Mouse (Mus musculus): ENCODE measurements around the gene Lkaaear1. TPM values are rescaled to one million over a fixed set of nuclear protein-coding genes. Genes with fewer than 3 reads are reported as not detected.
A peak's percentile ranks its signal among the peaks of the same experiment; 100 is the strongest.

Gene Lkaaear1
- total and polyA plus RNA-seq, 2 experiments from 2014 or later: not detected

DNA sequence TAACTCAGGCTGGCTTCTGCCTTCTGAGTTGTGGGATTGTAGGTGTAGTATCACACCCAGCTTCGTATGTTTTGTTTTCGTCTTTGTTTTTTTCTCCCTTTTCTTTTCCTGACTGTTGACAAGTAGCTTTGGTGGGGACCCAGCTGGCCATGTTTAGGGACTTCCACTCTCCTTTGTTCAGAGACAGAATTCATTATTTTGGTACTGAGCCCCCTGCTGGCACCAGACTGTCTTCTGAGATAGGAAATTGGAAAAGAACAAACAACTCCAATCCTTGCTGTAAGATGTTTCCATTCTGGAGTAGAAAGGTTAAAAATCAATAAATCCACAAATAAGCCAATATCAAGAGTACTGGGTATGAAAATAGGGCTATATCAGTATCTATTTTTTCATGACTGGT, 21.8 kb downstream of the Lkaaear1 start:
- no peak overlapping the region for H3K27ac ChIP-seq (ENCODE audit: low read depth, low read length)
- peak; percentile 59 for TF ChIP-seq CTCF (IDR thresholded peaks at IDR 0.05)

DNA sequence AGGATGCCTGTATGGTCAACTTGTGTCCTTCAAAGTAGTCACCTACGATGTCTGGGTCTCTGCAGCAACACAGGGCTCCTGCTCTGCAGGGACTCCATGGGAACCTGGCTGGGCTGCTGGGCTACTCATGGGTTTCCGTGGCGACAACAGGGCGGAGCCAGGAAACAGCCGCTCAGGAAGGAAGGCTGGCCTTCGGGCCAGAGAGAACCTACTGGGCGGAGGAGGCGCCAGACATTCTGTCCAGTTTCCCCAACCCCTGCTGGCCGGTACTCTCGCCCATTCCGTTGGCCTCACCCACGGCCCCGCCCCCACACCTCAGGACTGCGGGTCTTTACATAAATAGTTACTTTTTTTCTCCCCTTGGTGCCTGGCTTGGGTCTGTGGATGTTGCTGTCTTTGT, 22.8 kb downstream of the Lkaaear1 start:
- DNase-seq (ENCODE audit: low spot score) (peak; percentile 65), ATAC-seq (ENCODE audit: low FRiP score) (no peak)
- Histone ChIP-seq H3K27ac (ENCODE audit: low read depth, low read length) (no peak overlapping the region), H3K9ac (replicated peaks; ENCODE audit: low read length, poor library complexity, severe bottlenecking) (no peak overlapping the region), H3K4me1 (ENCODE audit: insufficient read depth, low read length) (peaks cover 12% of the 10 kb centered on the region), H3K4me2 (ENCODE audit: low read depth, low read length, poor library complexity, severe bottlenecking) (peak overlapping the region; percentile 33), H3K27me3 (ENCODE audit: insufficient read depth, low read length) (peaks cover 26% of the 10 kb centered on the region), H3K4me3 (ENCODE audit: low read depth, low read length) (no peak overlapping the region), H3K36me3 (ENCODE audit: insufficient read depth, low read length) (no peaks in the 10 kb centered on the region), H3K9me3 (ENCODE audit: low read length) (no peaks in the 10 kb centered on the region)
- 3% methylated on average over 14 of the region's 14 CpGs for WGBS
- TF ChIP-seq CTCF (IDR thresholded peaks at IDR 0.05): no peak

More for the DNA sequence above, 21.8 kb downstream of the Lkaaear1 start:
- Histone ChIP-seq H3K27me3 (ENCODE audit: insufficient read depth, low read length) (peaks cover 16% of the 10 kb centered on the region), H3K4me2 (ENCODE audit: low read depth, low read length, poor library complexity, severe bottlenecking) (no peak overlapping the region), H3K9ac (replicated peaks; ENCODE audit: low read length, poor library complexity, severe bottlenecking) (no peak overlapping the region), H3K36me3 (ENCODE audit: insufficient read depth, low read length) (no peaks in the 10 kb centered on the region), H3K4me1 (ENCODE audit: insufficient read depth, low read length) (peaks cover 14% of the 10 kb centered on the region), H3K4me3 (ENCODE audit: low read depth, low read length) (no peak overlapping the region), H3K9me3 (ENCODE audit: low read length) (no peaks in the 10 kb centered on the region)
- WGBS: 44% methylated on average over 2 of the region's 2 CpGs
- DNase-seq (ENCODE audit: low spot score) (peak; percentile 52), ATAC-seq (ENCODE audit: low FRiP score) (no peak)

DNA sequence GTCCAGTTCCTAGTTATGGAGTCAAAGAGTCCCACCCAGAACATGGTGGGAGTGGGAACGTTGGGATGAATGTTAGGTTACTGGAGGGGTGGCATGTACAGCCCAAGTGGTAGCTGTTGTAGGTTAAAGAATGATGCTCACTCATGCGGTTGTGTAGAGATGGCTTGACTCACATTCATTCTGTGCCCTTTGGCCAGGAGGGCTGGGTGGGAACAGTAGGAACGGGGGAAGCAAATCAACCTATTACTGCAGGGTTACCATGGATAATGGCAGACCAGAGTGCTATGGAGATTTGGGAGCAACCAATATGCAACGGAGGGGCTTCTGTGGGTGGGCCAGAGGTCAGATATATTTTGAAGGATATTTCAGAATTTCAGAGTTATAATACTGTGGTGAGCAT, 23.3 kb downstream of the Lkaaear1 start:
- no peak overlapping the region for H3K27ac ChIP-seq (ENCODE audit: low read depth, low read length)

DNA sequence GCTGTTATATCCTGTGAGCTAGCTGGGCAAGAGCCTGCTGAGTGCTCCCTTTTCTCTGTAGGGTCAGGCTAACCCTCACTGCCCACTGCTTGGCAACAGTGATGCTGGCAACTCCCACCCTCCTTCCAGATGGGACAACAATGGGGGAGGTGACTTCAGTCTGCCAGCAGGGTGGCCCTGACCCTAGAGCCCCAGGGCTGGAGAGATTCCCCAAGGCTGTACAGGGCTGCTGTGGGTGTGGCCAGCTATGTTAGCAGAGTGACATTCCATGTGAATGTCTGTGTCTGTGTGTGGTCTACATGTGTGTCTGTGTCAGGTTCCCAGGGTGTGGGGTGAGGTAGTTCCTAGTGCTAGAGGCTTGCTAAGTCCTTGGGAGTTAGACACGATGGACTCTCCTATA, 24.7 kb downstream of the Lkaaear1 start:
- DNase-seq (ENCODE audit: low spot score) (no peak), ATAC-seq (ENCODE audit: low FRiP score) (no peak; the same call in 1 of the 2 replicates)
- 62% methylated on average over 1 of the region's 1 CpGs for WGBS
- no peak overlapping the region for H3K9ac ChIP-seq (replicated peaks; ENCODE audit: low read length, poor library complexity, severe bottlenecking)
- peaks cover 12% of the 10 kb centered on the region for H3K4me1 ChIP-seq (ENCODE audit: insufficient read depth, low read length)
- TF ChIP-seq CTCF (IDR thresholded peaks at IDR 0.05): no peak
- no peak overlapping the region for H3K27ac ChIP-seq (ENCODE audit: low read depth, low read length)
- H3K36me3 ChIP-seq (ENCODE audit: insufficient read depth, low read length): no peaks in the 10 kb centered on the region
- H3K27me3 ChIP-seq (ENCODE audit: insufficient read depth, low read length): peaks cover 44% of the 10 kb centered on the region
- no peaks in the 10 kb centered on the region for H3K9me3 ChIP-seq (ENCODE audit: low read length)
- no peak overlapping the region for H3K4me2 ChIP-seq (ENCODE audit: low read depth, low read length, poor library complexity, severe bottlenecking)
- H3K4me3 ChIP-seq (ENCODE audit: low read depth, low read length): no peak overlapping the region

More for the DNA sequence above, 23.3 kb downstream of the Lkaaear1 start:
- DNase-seq (ENCODE audit: low spot score) (no peak), ATAC-seq (ENCODE audit: low FRiP score) (no peak)
- H3K4me1 ChIP-seq (ENCODE audit: insufficient read depth, low read length): peaks cover 12% of the 10 kb centered on the region
- H3K4me3 ChIP-seq (ENCODE audit: low read depth, low read length): no peak overlapping the region
- no peak overlapping the region for H3K4me2 ChIP-seq (ENCODE audit: low read depth, low read length, poor library complexity, severe bottlenecking)
- H3K9ac ChIP-seq (replicated peaks; ENCODE audit: low read length, poor library complexity, severe bottlenecking): no peak overlapping the region
- WGBS: 86% methylated on average over 4 of the region's 4 CpGs
- TF ChIP-seq CTCF (IDR thresholded peaks at IDR 0.05): no peak
- H3K36me3 ChIP-seq (ENCODE audit: insufficient read depth, low read length): no peaks in the 10 kb centered on the region
- peaks cover 31% of the 10 kb centered on the region for H3K27me3 ChIP-seq (ENCODE audit: insufficient read depth, low read length)
- no peaks in the 10 kb centered on the region for H3K9me3 ChIP-seq (ENCODE audit: low read length)

DNA sequence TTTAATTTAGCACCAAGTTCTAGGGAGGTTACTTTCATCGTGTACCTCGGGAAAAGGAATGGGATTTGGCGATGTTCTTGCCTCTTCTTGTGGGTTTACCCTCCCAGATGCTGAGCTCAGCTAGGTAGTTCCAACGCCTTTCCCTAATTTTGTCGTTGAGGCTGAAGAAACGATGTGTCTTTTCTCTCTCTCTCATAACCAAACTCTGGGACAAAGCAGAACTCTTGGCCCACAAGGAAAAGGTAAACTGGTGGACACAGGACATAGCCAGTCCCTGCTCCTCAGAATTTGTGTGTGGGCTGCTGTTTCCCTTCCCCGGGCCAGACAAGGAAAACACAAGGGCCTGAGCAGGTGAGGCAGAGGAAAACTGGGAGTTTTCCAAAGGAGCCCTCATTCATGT, 26.3 kb downstream of the Lkaaear1 start:
- no peak overlapping the region for H3K27ac ChIP-seq (ENCODE audit: low read depth, low read length)
- H3K4me3 ChIP-seq (ENCODE audit: low read depth, low read length): no peak overlapping the region
- no peak for DNase-seq (ENCODE audit: low spot score)
- H3K4me2 ChIP-seq (ENCODE audit: low read depth, low read length, poor library complexity, severe bottlenecking): no peak overlapping the region
- no peaks in the 10 kb centered on the region for H3K9me3 ChIP-seq (ENCODE audit: low read length)
- no peak for ATAC-seq (ENCODE audit: low FRiP score)
- no peak overlapping the region for H3K9ac ChIP-seq (replicated peaks; ENCODE audit: low read length, poor library complexity, severe bottlenecking)
- H3K4me1 ChIP-seq (ENCODE audit: insufficient read depth, low read length): peaks cover 12% of the 10 kb centered on the region
- no peaks in the 10 kb centered on the region for H3K36me3 ChIP-seq (ENCODE audit: insufficient read depth, low read length)
- TF ChIP-seq CTCF (IDR thresholded peaks at IDR 0.05): no peak
- peaks cover 46% of the 10 kb centered on the region for H3K27me3 ChIP-seq (ENCODE audit: insufficient read depth, low read length)
- 25% methylated on average over 7 of the region's 7 CpGs for WGBS

DNA sequence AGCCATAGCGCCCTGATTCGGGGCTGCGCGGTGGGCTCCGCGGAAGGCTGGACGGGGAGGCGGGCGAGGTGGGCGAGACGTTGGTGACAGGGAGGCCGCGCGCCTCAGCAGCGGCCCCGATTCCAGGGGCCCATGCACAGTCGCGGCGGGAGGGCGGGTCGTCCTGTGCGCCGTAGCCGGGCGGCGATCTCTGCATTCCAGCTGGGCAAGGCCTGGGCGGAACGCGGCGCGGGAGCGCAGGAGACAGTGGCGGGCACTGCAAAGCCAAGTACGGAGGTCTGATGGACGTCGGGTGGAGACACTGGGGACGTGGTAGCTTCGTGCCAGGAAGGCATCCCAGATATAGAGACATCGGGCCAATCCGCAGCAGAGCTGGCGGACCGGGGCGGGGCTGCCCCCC, 26.9 kb downstream of the Lkaaear1 start, which contains the start of gene Sox18:
Gene Sox18, minus strand, starts transcription at position 315 of the 400 bp plus-strand sequence.
- Histone ChIP-seq H3K36me3 (ENCODE audit: insufficient read depth, low read length) (no peaks in the 10 kb centered on the region), H3K27ac (ENCODE audit: low read depth, low read length) (no peak within 1 kb of the TSS), H3K9ac (replicated peaks; ENCODE audit: low read length, poor library complexity, severe bottlenecking) (peak within 1 kb of the TSS; percentile 29; the same call in 1 of the 2 replicates), H3K4me2 (ENCODE audit: low read depth, low read length, poor library complexity, severe bottlenecking) (peak within 1 kb of the TSS; percentile 54), H3K9me3 (ENCODE audit: low read length) (no peaks in the 10 kb centered on the region), H3K4me1 (ENCODE audit: insufficient read depth, low read length) (peaks cover 12% of the 10 kb centered on the region), H3K4me3 (ENCODE audit: low read depth, low read length) (peak within 1 kb of the TSS; percentile 41), H3K27me3 (ENCODE audit: insufficient read depth, low read length) (peaks cover 46% of the 10 kb centered on the region)
- 1% methylated on average over 43 of the region's 43 CpGs for WGBS
- DNase-seq (ENCODE audit: low spot score) (no peak), ATAC-seq (ENCODE audit: low FRiP score) (no peak)
- TF ChIP-seq CTCF (IDR thresholded peaks at IDR 0.05): no peak
